Mouse (Mus musculus) lung, adult 2 months (tissue): Measurements from ENCODE around the gene Smg9.

Source experiments
- CTCF ChIP-seq: fragments of 200-500 bp; IDR thresholded peaks from 2 replicates; pipeline ENCODE4 v1.5.1; 2011; ENCODE audit warnings: mild to moderate bottlenecking, low read length, control low read depth; ENCODE audit not compliant: insufficient read depth
- POLR2A ChIP-seq: fragments of 200-500 bp; IDR thresholded peaks from 2 replicates; pipeline ENCODE4 v1.6.1; 2011; ENCODE audit warnings: low read depth, mild to moderate bottlenecking, control low read depth, low read length, borderline replicate concordance; ENCODE audit errors: extremely low read depth

- TF ChIP-seq CTCF: 0 out of 2 replicates have a peak, but pooled peaks have one; percentile 12
- TF ChIP-seq POLR2A: no peak
Measured at GRCm38 (mm10) chr7:24363228-24363627, 36.2 kb upstream of the Smg9 start.
